Mouse (Mus musculus) CH12.LX (cell line): ENCODE results near the gene Nasp. TPM values are rescaled to one million over a fixed set of nuclear protein-coding genes. Genes with fewer than 3 reads are reported as not detected.

Experiments
- DNase-seq: peaks from one replicate; pipeline ENCODE4 v3.0.0-alpha.2; 2013; ENCODE audit errors: extremely low read depth
- H3K27ac ChIP-seq: 2 replicates; pipeline ENCODE4 v1.5.1; 2012; ENCODE audit warnings: low read depth, mild to moderate bottlenecking, control low read depth, moderate library complexity; ENCODE audit not compliant: insufficient read depth
- H3K27me3 ChIP-seq: replicated peaks from 2 replicates; pipeline ENCODE3; 2012; ENCODE audit warnings: inconsistent platforms
- H3K36me3 ChIP-seq, 2 experiments: replicated peaks in 1 of 2; 2 replicates each; pipeline versions ENCODE3 to v1.6.1; 2012; ENCODE audit warnings: inconsistent platforms in 1 of 2, low read length in 1 of 2, mild to moderate bottlenecking in 1 of 2, mixed read lengths in 1 of 2, moderate library complexity in 1 of 2; ENCODE audit not compliant: control insufficient read depth in 1 of 2, insufficient read depth in 1 of 2
- H3K4me1 ChIP-seq, 2 experiments: 2 replicates each; pipeline ENCODE4 v1.6.1; 2012; ENCODE audit warnings: inconsistent platforms in 1 of 2, moderate library complexity in 1 of 2; ENCODE audit not compliant: insufficient read depth in 2 of 2, control insufficient read depth in 1 of 2
- H3K4me2 ChIP-seq: 2 replicates; pipeline ENCODE4 v1.6.1; 2012; ENCODE audit warnings: low read depth, mild to moderate bottlenecking, control low read depth; ENCODE audit not compliant: poor library complexity, insufficient read depth, severe bottlenecking
- H3K4me3 ChIP-seq, 3 experiments: fragments of 150-350 bp in 1 of 3; sonication (generic) in 1 of 3; replicated peaks in 1 of 3; 2 replicates each; pipeline versions ENCODE3 to v1.5.1; 2011 to 2012; ENCODE audit warnings: low read depth in 2 of 3, low read length in 2 of 3, mild to moderate bottlenecking in 2 of 3, moderate library complexity in 2 of 3, control low read depth in 1 of 3, improper control_type of control experiment in 1 of 3, inconsistent platforms in 1 of 3, mixed read lengths in 1 of 3; ENCODE audit not compliant: poor library complexity in 1 of 3
- H3K79me2 ChIP-seq: replicated peaks from 2 replicates; pipeline ENCODE4 v1.6.1; 2012; ENCODE audit warnings: mild to moderate bottlenecking, moderate library complexity; ENCODE audit not compliant: control insufficient read depth, poor library complexity, insufficient read depth, severe bottlenecking; ENCODE audit errors: extremely low read depth
- H3K9ac ChIP-seq: 2 replicates; pipeline ENCODE4 v1.6.1; 2012; ENCODE audit warnings: low read depth, mild to moderate bottlenecking, control low read depth, moderate library complexity; ENCODE audit not compliant: insufficient read depth
- H3K9me3 ChIP-seq: replicated peaks from 2 replicates; pipeline ENCODE3; 2012; ENCODE audit warnings: low read length, inconsistent platforms, mixed read lengths
- CHD1 ChIP-seq: IDR thresholded peaks from 2 replicates; pipeline ENCODE4 v1.6.1; 2012; ENCODE audit warnings: low read depth, low read length, improper control_type of control experiment, inconsistent platforms
- CHD2 ChIP-seq: IDR thresholded peaks from 2 replicates; pipeline ENCODE4 v1.6.1; 2011; ENCODE audit warnings: low read length, improper control_type of control experiment
- CTCF ChIP-seq, 2 experiments: IDR thresholded peaks in 1 of 2; conservative IDR thresholded peaks in 1 of 2; 2 replicates each; pipeline ENCODE4 v1.5.1; 2011 to 2012; ENCODE audit warnings: low read depth in 2 of 2, low read length in 2 of 2, improper control_type of control experiment in 1 of 2, inconsistent platforms in 1 of 2, mild to moderate bottlenecking in 1 of 2, moderate library complexity in 1 of 2
- JUN ChIP-seq: IDR thresholded peaks from 2 replicates; pipeline ENCODE4 v1.6.1; 2011; ENCODE audit warnings: low read depth, mild to moderate bottlenecking, low read length, improper control_type of control experiment, moderate library complexity; ENCODE audit not compliant: insufficient read depth
- JUND ChIP-seq: conservative IDR thresholded peaks from 2 replicates; pipeline ENCODE4 v1.6.1; 2011; ENCODE audit warnings: low read depth, low read length, improper control_type of control experiment
- MEF2A ChIP-seq: IDR thresholded peaks from 2 replicates; pipeline ENCODE4 v1.6.1; 2014; ENCODE audit warnings: low read depth, mild to moderate bottlenecking, inconsistent platforms, low read length, improper control_type of control experiment, borderline replicate concordance
- MXI1 ChIP-seq: IDR thresholded peaks from 2 replicates; pipeline ENCODE4 v1.6.1; 2011; ENCODE audit warnings: mild to moderate bottlenecking, low read depth, low read length, improper control_type of control experiment
- NELFE ChIP-seq: IDR thresholded peaks from 2 replicates; pipeline ENCODE4 v1.6.1; 2011; ENCODE audit warnings: low read depth, low read length, improper control_type of control experiment
- PAX5 ChIP-seq: IDR thresholded peaks from 2 replicates; pipeline ENCODE4 v1.6.1; 2012; ENCODE audit warnings: low read length, inconsistent platforms, mixed read lengths
- RAD21 ChIP-seq: IDR thresholded peaks from 2 replicates; pipeline ENCODE4 v1.6.1; 2011; ENCODE audit warnings: low read depth, mild to moderate bottlenecking, low read length, improper control_type of control experiment, moderate library complexity
- RCOR1 ChIP-seq: conservative IDR thresholded peaks from 2 replicates; pipeline ENCODE4 v1.6.1; 2012; ENCODE audit warnings: low read depth, mild to moderate bottlenecking, inconsistent platforms, low read length, improper control_type of control experiment
- SIN3A ChIP-seq: IDR thresholded peaks from 2 replicates; pipeline ENCODE4 v1.6.1; 2012; ENCODE audit warnings: low read length, improper control_type of control experiment, inconsistent platforms
- TBP ChIP-seq: conservative IDR thresholded peaks from 2 replicates; pipeline ENCODE4 v1.6.1; 2011; ENCODE audit warnings: low read depth, low read length, improper control_type of control experiment
- USF1 ChIP-seq: IDR thresholded peaks from 2 replicates; pipeline ENCODE4 v1.6.1; 2014; ENCODE audit warnings: low read depth, mild to moderate bottlenecking, inconsistent platforms, low read length, improper control_type of control experiment
- USF2 ChIP-seq: conservative IDR thresholded peaks from 2 replicates; pipeline ENCODE4 v1.6.1; 2011; ENCODE audit warnings: low read depth, low read length, improper control_type of control experiment
- ZMIZ1 ChIP-seq: IDR thresholded peaks from 2 replicates; pipeline ENCODE4 v1.6.1; 2012; ENCODE audit warnings: low read depth, mild to moderate bottlenecking, inconsistent platforms, low read length, improper control_type of control experiment
- dilution Hi-C: fragments of 300-500 bp; cut with MboI; formaldehyde crosslinking; loops from 2 replicates; pipeline ENCODE4 v1.14.3; 2020; ENCODE audit warnings: low sequenced_read_pairs; ENCODE audit not compliant: extremely low pct_unique_long_range_greater_than_20kb, extremely low pct_ligation_motif_present
- in situ Hi-C: fragments of 300-500 bp; cut with MboI; formaldehyde crosslinking; loops from 3 replicates; pipeline ENCODE4 v1.14.3; 2019; ENCODE audit warnings: low sequenced_read_pairs, low pct_ligation_motif_present, low pct_unique_long_range_greater_than_20kb, mixed read lengths
- polyA plus RNA-seq: library from polyadenylated mRNA; unstranded; fragments of >175 nt; gene quantifications from 2 replicates; pipeline ENCODE4 v1.2.1, GENCODE M21; 2012; ENCODE audit warnings: low read depth; ENCODE audit not compliant: insufficient read length
- total RNA-seq, 2 experiments: library from RNA; depleted of rRNA; stranded (reverse); fragments of 300-350 nt in 1 of 2; fragments of >200 nt in 1 of 2; gene quantifications; 2 replicates each; pipeline ENCODE4 v1.2.3; 2012 to 2014

Nasp gene
- total and polyA plus RNA-seq, 3 experiments: 139 to 347 (median 308) TPM

GRCm38 (mm10) chr4:116657971-116658370 lies 30.2 kb upstream of the Nasp start:
- Histone ChIP-seq H3K4me2 (no peak overlapping the region), H3K9me3 (no peaks in the 10 kb centered on the region), H3K4me1 (peaks cover 3 to 17% of the 10 kb centered on the region in 2 experiments; a peak in 3 of 4 replicates), H3K4me3 (no peak overlapping the region), H3K36me3 (no peaks in the 10 kb centered on the region), H3K9ac (no peak overlapping the region), H3K27me3 (no peaks in the 10 kb centered on the region), H3K27ac (no peak overlapping the region), H3K79me2 (no peaks in the 10 kb centered on the region)
- dilution Hi-C loops: no loop called here
- in situ Hi-C loops: no loop called here
- no peak for TF ChIP-seq SIN3A
- DNase-seq: no peak

GRCm38 (mm10) chr4:116655658-116656057 lies 27.9 kb upstream of the Nasp start:
- H3K4me3 ChIP-seq: no peak overlapping the region
- H3K4me2 ChIP-seq: no peak overlapping the region
- no peaks in the 10 kb centered on the region for H3K9me3 ChIP-seq
- in situ Hi-C loops: no loop called here
- H3K79me2 ChIP-seq: peaks cover 7% of the 10 kb centered on the region
- 0 out of 2 replicates have a peak overlapping the region, but pooled peaks have one; percentile 11 for H3K9ac ChIP-seq
- H3K27me3 ChIP-seq: no peaks in the 10 kb centered on the region
- no peak for DNase-seq
- TF ChIP-seq ZMIZ1 (no peak), MXI1 (no peak), NELFE (no peak), MEF2A (no peak), CTCF (conservative IDR thresholded peaks at IDR 0.05 in 1 of 2, IDR thresholded peaks at IDR 0.05 in 1 of 2; ENCODE audit: low read depth in 2 of 2, low read length in 2 of 2) (no peak), SIN3A (no peak), USF1 (no peak), CHD2 (no peak), CHD1 (no peak), JUN (no peak), PAX5 (no peak), RCOR1 (no peak), JUND (no peak), TBP (no peak), RAD21 (no peak), USF2 (no peak)
- peaks cover 3 to 24% of the 10 kb centered on the region in 2 experiments; a peak in 3 of 4 replicates for H3K4me1 ChIP-seq
- no peaks in the 10 kb centered on the region for H3K36me3 ChIP-seq
- dilution Hi-C loops: no loop called here
- H3K27ac ChIP-seq: no peak overlapping the region
